Mouse (Mus musculus) bone marrow, adult 2 months (tissue): ENCODE data around the gene Pter. TPM values are rescaled to one million over a fixed set of nuclear protein-coding genes. Genes with fewer than 3 reads are reported as not detected.

Experiments
- H3K27ac ChIP-seq: fragments of 200-500 bp; 2 replicates; pipeline ENCODE4 v1.5.1; 2012; ENCODE audit warnings: low read depth, mild to moderate bottlenecking, control low read depth, inconsistent platforms, low read length; ENCODE audit not compliant: control insufficient read depth, poor library complexity, insufficient read depth
- H3K4me1 ChIP-seq: fragments of 200-500 bp; 2 replicates; pipeline ENCODE4 v1.6.1; 2011; ENCODE audit warnings: low read length; ENCODE audit not compliant: control insufficient read depth, insufficient read depth
- H3K4me3 ChIP-seq: fragments of 200-500 bp; replicated peaks from 2 replicates; pipeline ENCODE3; 2011; ENCODE audit warnings: mild to moderate bottlenecking, low read depth, low read length, control low read depth; ENCODE audit not compliant: control insufficient read depth
- CTCF ChIP-seq: fragments of 200-500 bp; IDR thresholded peaks from 2 replicates; pipeline ENCODE4 v1.5.1; 2011; ENCODE audit warnings: low read length, control low read depth; ENCODE audit not compliant: control insufficient read depth, insufficient read depth
- POLR2A ChIP-seq: fragments of 200-500 bp; IDR thresholded peaks from 2 replicates; pipeline ENCODE4 v1.6.1; 2011; ENCODE audit warnings: low read depth, mild to moderate bottlenecking, control low read depth, low read length, borderline replicate concordance; ENCODE audit not compliant: control insufficient read depth
- WGBS: fragments of 180-500 bp; shearing (Covaris S2); methylation state at CpG from one replicate; pipeline ENCODE4 v1.1.7; 2018; 5-methylcytosine and 5-hydroxymethylcytosine counted together
- polyA plus RNA-seq: library from polyadenylated mRNA; stranded (reverse); fragments of >200 nt; gene quantifications from 2 replicates; pipeline ENCODE4 v1.2.4, GENCODE M21; 2011; ENCODE audit warnings: low replicate concordance; ENCODE audit not compliant: missing spikeins, insufficient read depth, insufficient read length

Gene Pter
- polyA plus RNA-seq, 1 experiment = 2.4 TPM

DNA sequence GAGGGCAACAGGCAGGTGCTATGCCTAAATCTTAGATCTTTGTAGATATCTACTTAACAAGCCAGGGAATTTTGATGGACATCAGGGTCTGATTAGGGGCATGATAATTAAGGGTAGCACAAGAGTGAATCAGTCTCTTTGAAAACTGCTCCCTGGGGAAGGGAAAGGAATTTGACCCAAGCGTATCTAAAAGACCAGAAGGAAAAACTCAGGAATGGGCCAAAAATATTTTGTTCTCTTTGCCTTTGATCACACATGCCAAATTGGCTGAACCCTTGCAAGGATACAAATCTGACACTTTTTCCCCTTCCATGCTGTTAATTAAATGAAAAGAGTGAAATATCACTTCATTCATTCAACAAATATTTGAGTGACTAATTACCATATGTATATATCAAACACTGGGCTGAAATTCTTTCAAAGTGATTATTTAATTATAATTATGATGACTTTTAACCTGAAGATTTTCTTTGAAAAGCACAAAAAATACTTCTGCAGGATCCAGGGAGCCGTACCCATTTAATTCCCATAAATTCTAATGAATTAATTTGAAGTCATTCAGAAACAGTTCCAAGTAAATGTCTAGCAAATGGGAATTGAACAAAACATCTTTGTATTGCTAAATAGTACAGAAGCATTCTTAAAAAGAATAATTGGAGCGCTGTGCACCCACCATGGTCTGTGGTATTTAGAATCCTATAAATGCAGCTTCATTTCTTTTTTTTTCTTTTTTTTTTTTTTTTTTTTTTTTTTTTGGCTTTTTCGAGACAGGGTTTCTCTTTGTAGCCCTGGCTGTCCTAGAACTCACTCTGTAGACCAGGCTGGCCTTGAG lies 61.3 kb downstream of the Pter start:
- WGBS = 82% methylated on average over 4 of the region's 4 CpGs
- no peak for TF ChIP-seq CTCF
- TF ChIP-seq POLR2A = no peak
- Histone ChIP-seq H3K4me3 (no peak overlapping the region), H3K4me1 (no peaks in the 10 kb centered on the region), H3K27ac (no peak overlapping the region)

DNA sequence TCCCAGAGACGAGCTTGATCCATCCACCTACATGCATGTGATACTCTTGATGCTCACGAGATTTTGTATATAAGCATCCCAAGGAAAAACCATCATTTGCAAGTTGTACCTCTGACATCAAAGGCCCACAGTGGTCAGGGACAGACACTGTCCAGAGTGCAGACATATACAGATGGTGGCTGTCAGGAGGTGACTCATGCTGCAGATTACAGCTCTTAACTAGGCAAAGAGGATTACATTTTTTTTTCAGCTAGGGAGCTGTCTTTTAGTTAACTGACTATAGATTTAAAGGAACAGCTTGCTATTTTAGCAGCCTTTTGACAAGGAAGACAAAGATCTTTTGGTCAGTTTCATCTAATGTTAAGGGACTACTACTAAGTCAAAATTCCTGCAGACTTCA lies 76.2 kb downstream of the Pter start:
- no peaks in the 10 kb centered on the region for H3K4me1 ChIP-seq
- TF ChIP-seq POLR2A (no peak), CTCF (no peak)
- H3K27ac ChIP-seq = no peak overlapping the region
- 64% methylated on average over 2 of the region's 2 CpGs for WGBS
- no peak overlapping the region for H3K4me3 ChIP-seq

DNA sequence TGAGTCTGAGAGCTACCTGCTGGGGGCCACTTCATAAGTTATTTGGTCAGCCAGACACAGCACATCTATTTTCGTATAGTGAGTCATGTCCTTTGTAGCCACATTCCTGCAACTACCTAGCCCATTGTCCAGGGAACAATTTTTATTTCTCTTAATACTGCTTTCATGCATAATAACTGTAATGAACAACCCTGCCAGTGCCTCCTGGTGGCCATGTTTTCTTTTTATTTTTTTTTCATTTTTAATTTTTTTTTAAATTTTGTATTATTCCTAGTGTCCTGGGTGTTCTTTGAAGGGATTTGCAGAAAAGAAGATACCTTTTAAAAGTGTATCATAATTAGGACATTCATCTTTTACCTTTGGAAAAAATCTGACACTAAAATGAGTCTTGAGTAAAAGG lies 84.6 kb downstream of the Pter start:
- 60% methylated on average over 1 of the region's 1 CpGs for WGBS
- Histone ChIP-seq H3K4me3 (no peak overlapping the region), H3K27ac (no peak overlapping the region), H3K4me1 (no peaks in the 10 kb centered on the region)
- TF ChIP-seq POLR2A (no peak), CTCF (no peak)

DNA sequence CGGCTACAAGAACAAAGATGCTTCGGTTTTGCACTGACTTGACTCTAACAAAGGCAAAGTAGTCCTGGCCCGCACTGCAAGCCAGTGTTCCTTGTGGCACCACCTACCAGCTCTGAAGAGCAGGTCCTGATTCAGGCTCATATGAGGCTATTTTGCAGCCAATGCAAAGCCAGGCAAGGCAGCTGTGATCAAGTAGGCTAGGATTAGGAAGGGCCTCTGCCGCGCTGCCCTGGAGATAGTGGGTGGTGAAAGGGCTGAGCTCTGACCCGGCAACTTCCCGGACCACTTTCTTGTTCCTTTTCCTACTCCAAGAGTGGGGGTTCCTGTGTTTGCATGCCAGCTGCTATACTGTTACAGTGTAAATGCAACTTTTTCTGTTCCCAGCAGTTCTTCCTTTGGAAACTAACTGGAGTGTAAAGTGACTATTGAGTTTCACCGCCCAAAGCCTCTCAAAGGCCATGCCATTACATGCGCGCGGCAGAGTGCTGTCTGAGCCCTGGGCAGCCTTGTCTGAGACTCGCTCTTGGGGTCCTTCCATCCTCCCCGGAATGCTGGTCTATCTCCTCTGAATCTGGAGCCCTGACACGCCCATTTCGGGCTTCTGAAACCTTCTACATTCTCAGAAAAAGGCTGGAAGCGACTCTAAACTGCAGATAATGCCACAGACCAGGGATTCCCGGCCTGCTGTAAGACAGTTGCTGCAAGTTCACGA lies 85.6 kb downstream of the Pter start:
- Histone ChIP-seq H3K4me1 (no peaks in the 10 kb centered on the region), H3K27ac (no peak overlapping the region), H3K4me3 (no peak overlapping the region)
- 32% methylated on average over 18 of the region's 18 CpGs for whole genome bisulfite sequencing
- TF ChIP-seq POLR2A (no peak), CTCF (no peak)

DNA sequence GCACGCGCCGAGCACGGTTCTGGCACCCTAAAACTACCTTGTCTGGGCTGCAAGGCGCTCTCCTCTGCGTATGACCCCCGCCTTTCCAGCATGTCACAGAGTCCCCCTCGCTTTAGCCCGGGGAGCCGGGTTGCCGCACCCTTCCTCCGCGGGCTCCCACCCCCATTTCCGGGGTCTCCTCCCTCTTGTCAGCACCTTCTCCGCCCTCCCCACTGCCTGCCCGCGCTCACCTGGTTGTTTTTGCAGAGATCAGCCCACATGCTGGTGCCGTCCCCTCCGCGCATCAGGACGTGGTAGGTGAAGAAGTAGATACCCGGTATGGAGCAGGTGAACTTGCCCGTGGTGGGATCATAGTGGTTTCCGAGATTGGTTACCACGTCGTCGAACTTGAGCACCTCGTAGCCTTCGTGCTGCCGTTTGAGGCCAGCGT lies 86.2 kb downstream of the Pter start:
- Histone ChIP-seq H3K27ac (no peak overlapping the region), H3K4me1 (no peaks in the 10 kb centered on the region), H3K4me3 (no peak overlapping the region)
- TF ChIP-seq POLR2A = no peak
- WGBS = 4% methylated on average over 31 of the region's 31 CpGs

DNA sequence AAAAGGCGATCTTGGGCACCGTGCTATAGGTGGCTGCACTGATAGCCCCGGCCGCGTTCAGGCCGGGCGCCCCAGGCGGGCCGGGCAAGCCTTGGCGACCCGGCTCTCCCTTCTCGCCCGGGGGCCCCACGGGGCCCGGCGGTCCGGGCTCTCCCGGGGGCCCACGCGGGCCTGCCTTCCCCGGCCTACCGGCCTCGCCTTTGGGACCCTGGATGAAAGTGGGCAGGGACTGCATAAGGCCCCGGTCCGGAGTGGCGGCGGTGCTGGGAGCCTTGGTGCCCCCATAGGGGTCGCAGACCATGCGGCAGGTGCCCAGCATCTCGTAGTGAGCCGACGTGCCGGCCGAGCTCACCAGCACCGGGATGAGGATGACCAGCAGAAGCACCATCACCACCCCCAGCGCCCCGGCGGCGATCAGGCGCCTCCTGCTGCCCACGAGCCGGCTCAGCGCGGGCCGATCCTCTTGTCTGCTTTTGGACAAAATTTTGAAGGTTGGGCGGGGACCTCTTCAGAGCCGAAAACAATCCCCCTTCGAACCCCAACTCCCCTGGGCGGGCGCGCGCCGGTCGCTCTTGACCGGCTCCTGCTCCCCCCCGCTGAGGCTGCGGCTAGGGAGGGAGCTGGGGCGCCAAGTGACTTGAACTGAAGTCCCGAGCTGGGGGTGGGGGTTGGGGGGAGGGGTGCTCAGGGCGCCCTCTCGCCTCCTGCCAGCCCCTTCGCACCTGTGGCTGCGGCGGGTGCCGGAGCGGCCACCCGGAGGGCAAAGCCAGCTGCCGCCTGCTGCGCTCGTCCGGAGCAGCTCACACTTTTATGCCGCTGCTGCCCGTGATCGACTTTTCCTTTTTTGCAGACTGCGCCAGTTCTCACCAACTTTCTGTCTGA lies 86.9 kb downstream of the Pter start:
- Histone ChIP-seq H3K27ac (no peak overlapping the region), H3K4me3 (no peak overlapping the region), H3K4me1 (no peaks in the 10 kb centered on the region)
- WGBS = 2% methylated on average over 74 of the region's 75 CpGs
- TF ChIP-seq CTCF (no peak), POLR2A (no peak)

DNA sequence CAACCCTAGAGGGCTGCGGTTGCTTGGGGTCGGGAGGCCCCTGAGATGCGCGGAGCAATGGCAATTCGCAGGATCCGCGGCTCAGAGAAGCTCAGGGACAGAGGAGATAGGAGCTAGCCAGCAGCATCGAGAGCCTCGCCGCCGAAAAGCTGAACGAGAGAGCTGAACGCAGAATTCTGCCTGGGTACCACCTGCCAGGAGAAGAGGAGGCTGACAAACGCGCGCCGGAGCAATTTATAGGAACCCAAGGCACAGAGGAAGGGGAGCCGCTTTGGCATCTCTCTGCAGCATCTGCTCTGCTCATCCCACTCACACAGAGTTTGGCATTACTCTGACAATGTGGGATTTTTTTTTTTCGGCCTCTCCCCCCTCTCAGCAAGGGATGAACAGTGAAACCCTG lies 87.6 kb downstream of the Pter start, which contains the start of gene C1ql3:
Gene C1ql3, minus strand, starts transcription at position 335 of the 400 bp plus-strand sequence.
- H3K27ac ChIP-seq = no peak within 1 kb of the TSS
- no peak for TF ChIP-seq POLR2A
- no peak for TF ChIP-seq CTCF
- no peak within 1 kb of the TSS for H3K4me3 ChIP-seq
- WGBS = 2% methylated on average over 19 of the region's 19 CpGs
- no peaks in the 10 kb centered on the region for H3K4me1 ChIP-seq

DNA sequence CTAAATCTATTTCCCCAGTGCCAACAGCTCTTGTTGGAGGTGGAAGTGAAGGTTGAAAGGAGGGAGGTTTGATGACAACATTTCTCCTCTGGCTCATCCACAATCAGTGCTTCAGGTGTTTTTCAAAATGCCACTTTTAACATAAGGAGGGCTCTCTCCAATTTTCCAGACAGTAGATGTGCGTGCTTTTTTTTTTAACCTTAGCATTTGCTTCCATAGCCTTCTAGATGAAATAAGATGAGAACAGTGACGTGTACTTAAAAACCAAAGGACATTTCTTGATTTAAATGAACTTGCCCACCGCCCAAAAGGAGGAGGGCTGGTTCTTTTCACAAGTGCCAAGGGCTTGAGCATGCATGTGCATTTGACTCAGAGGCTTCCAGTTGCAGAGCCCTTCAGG lies 88.1 kb downstream of the Pter start:
- H3K27ac ChIP-seq = no peak overlapping the region
- no peak for TF ChIP-seq CTCF
- TF ChIP-seq POLR2A = no peak
- no peaks in the 10 kb centered on the region for H3K4me1 ChIP-seq
- WGBS = 56% methylated on average over 3 of the region's 3 CpGs
- H3K4me3 ChIP-seq = no peak overlapping the region
